Mouse (Mus musculus): ENCODE measurements around the gene Csn1s1. TPM values are rescaled to one million over a fixed set of nuclear protein-coding genes. Genes with fewer than 3 reads are reported as not detected.

Csn1s1 gene
- not detected in 2 replicates for polyA plus RNA-seq (2014; fragmentation: Nextera tagmentation; extraction: Ambion mirVana)

DNA sequence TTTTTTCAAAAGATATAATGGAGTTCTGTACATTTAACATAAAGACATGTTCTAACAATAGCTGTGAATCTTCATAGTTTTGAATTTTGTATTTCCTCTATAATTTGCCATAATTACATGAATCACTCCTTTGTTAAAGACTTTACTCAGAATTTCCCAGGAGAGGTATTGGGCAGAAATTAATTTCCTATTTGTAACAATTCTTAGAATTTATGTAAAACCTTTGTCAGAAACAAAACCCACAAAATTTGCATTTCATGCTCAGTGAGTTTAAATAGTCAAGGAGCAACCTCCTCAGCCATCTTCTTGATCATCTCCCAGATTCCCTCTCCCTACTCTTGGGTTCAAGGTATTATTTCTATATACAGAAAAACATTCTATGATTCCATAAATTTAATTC lies at the start of gene Csn1s1:
TSS of gene Csn1s1 (plus strand) at position 301 of the 400 bp plus-strand sequence.
- Histone ChIP-seq H3K27ac (ENCODE audit: low read depth, low read length) (no peak within 1 kb of the TSS), H3K27me3 (replicated peaks; ENCODE audit: control insufficient read depth, insufficient read depth, low read length) (no peaks in the 10 kb centered on the region), H3K4me2 (ENCODE audit: low read length) (no peak within 1 kb of the TSS), H3K4me1 (ENCODE audit: control insufficient read depth, insufficient read depth, low read length) (no peaks in the 10 kb centered on the region), H3K4me3 (ENCODE audit: low read depth, low read length) (no peak within 1 kb of the TSS), H3K9ac (ENCODE audit: low read length) (no peak within 1 kb of the TSS), H3K9me3 (replicated peaks; ENCODE audit: control insufficient read depth, low read length) (no peaks in the 10 kb centered on the region), H3K36me3 (ENCODE audit: control insufficient read depth, insufficient read depth, low read length) (no peaks in the 10 kb centered on the region)
- no peak for DNase-seq (ENCODE audit: low spot score)
- no peak for ATAC-seq

DNA sequence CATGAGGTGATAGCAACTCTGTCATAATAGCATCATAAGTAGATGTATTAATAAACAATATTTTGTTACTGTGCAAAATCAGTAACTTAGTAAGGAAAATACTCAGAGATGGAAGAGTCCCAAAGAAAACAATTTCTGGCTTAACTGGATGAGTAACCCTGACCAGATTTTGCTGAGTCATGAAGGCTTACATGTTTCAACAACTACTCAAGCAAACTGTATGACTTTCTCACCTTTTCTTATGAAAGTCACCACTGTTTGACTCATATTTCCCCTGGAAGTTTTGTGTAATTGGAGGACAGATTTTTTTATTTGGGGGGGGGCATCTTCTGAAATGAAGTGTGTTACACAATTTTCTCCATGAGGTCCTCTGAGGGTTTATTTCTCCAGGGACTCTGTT lies 43.3 kb upstream of the Csn1s1 start:
- Histone ChIP-seq H3K9ac (ENCODE audit: low read length) (no peak overlapping the region), H3K27ac (ENCODE audit: low read depth, low read length) (no peak overlapping the region), H3K4me1 (ENCODE audit: control insufficient read depth, insufficient read depth, low read length) (no peaks in the 10 kb centered on the region), H3K36me3 (ENCODE audit: control insufficient read depth, insufficient read depth, low read length) (no peaks in the 10 kb centered on the region), H3K9me3 (replicated peaks; ENCODE audit: control insufficient read depth, low read length) (no peaks in the 10 kb centered on the region), H3K4me2 (ENCODE audit: low read length) (no peak overlapping the region), H3K27me3 (replicated peaks; ENCODE audit: control insufficient read depth, insufficient read depth, low read length) (no peaks in the 10 kb centered on the region), H3K4me3 (ENCODE audit: low read depth, low read length) (no peak overlapping the region)
- ATAC-seq: no peak
- no peak for DNase-seq (ENCODE audit: low spot score)

DNA sequence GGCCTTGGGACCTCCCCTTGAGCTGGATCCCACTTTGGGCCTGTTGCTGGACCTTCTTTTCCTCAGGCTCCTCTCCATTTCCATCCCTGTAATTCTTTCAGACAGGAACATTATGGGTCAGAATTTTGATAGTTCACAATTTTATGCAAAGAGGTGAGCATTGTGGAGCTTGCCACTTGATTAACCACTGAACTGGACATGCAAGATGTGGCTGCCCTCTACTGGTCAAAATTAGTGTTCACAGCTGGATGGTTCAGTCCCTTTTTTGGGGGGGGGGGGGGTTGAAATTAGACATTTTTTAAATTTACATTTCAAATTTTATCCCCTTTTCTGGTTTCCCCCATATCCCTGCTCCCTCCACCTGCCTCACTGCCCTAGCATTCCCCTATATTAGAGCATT lies 23.2 kb upstream of the Csn1s1 start:
- no peak overlapping the region for H3K27ac ChIP-seq (ENCODE audit: low read depth, low read length)
- no peak overlapping the region for H3K9ac ChIP-seq (ENCODE audit: low read length)
- ATAC-seq (no peak), DNase-seq (ENCODE audit: low spot score) (peak; percentile 3)
- H3K4me2 ChIP-seq (ENCODE audit: low read length): no peak overlapping the region
- no peaks in the 10 kb centered on the region for H3K27me3 ChIP-seq (replicated peaks; ENCODE audit: control insufficient read depth, insufficient read depth, low read length)
- no peaks in the 10 kb centered on the region for H3K36me3 ChIP-seq (ENCODE audit: control insufficient read depth, insufficient read depth, low read length)
- H3K4me3 ChIP-seq (ENCODE audit: low read depth, low read length): no peak overlapping the region
- H3K9me3 ChIP-seq (replicated peaks; ENCODE audit: control insufficient read depth, low read length): no peaks in the 10 kb centered on the region
- H3K4me1 ChIP-seq (ENCODE audit: control insufficient read depth, insufficient read depth, low read length): no peaks in the 10 kb centered on the region

- no peak within 1 kb of the TSS for H3K4me3 ChIP-seq (ENCODE audit: low read depth, low read length)
- WGBS: 73% methylated on average over 3 of the region's 3 CpGs
- no peak within 1 kb of the TSS for H3K9ac ChIP-seq (ENCODE audit: low read length)
- H3K27ac ChIP-seq (ENCODE audit: low read depth, low read length): no peak within 1 kb of the TSS
- no peak within 1 kb of the TSS for H3K4me2 ChIP-seq (ENCODE audit: low read length)
- DNase-seq (ENCODE audit: low spot score) (no peak), ATAC-seq (no peak)
- no peaks in the 10 kb centered on the region for H3K4me1 ChIP-seq (ENCODE audit: control insufficient read depth, insufficient read depth, low read length)
- H3K36me3 ChIP-seq (ENCODE audit: control insufficient read depth, insufficient read depth, low read length): no peaks in the 10 kb centered on the region
- no peaks in the 10 kb centered on the region for H3K9me3 ChIP-seq (replicated peaks; ENCODE audit: control insufficient read depth, low read length)
- no peaks in the 10 kb centered on the region for H3K27me3 ChIP-seq (replicated peaks; ENCODE audit: control insufficient read depth, insufficient read depth, low read length)
Observed at GRCm38 (mm10) chr5:87699530-87699929, 33.5 kb downstream of the Csn1s1 start, which contains the start of gene Csn2. Gene Csn2 (minus strand): TSS chr5:87699630.

GRCm38 (mm10) chr5:87705891-87706290 lies 39.9 kb downstream of the Csn1s1 start:
- Histone ChIP-seq H3K4me2 (ENCODE audit: low read length) (no peak overlapping the region), H3K9me3 (replicated peaks; ENCODE audit: control insufficient read depth, low read length) (no peaks in the 10 kb centered on the region), H3K9ac (ENCODE audit: low read length) (no peak overlapping the region), H3K4me1 (ENCODE audit: control insufficient read depth, insufficient read depth, low read length) (no peaks in the 10 kb centered on the region), H3K27ac (ENCODE audit: low read depth, low read length) (no peak overlapping the region), H3K27me3 (replicated peaks; ENCODE audit: control insufficient read depth, insufficient read depth, low read length) (no peaks in the 10 kb centered on the region), H3K36me3 (ENCODE audit: control insufficient read depth, insufficient read depth, low read length) (no peaks in the 10 kb centered on the region), H3K4me3 (ENCODE audit: low read depth, low read length) (no peak overlapping the region)
- WGBS: 83% methylated on average over 1 of the region's 1 CpGs
- DNase-seq (ENCODE audit: low spot score): no peak
- ATAC-seq: no peak

Other genes with a start within 250 kb of the Csn1s1 start
- not detected in 2 replicates for gene Ugt2b38, start 242.0 kb upstream of the Csn1s1 start, polyA plus RNA-seq (2014; fragmentation: Nextera tagmentation; extraction: Ambion mirVana)
- not detected in 2 replicates for gene Ugt2a2, start 183.9 kb upstream of the Csn1s1 start, polyA plus RNA-seq (2014; fragmentation: Nextera tagmentation; extraction: Ambion mirVana)
- not detected in 2 replicates for gene Gm43638, start 179.4 kb upstream of the Csn1s1 start, polyA plus RNA-seq (2014; fragmentation: Nextera tagmentation; extraction: Ambion mirVana)
- gene Ugt2a1, start 175.3 kb upstream of the Csn1s1 start, polyA plus RNA-seq (2014; fragmentation: Nextera tagmentation; extraction: Ambion mirVana): not detected in 2 replicates
- not detected in 2 replicates for gene Sult1b1, start 128.0 kb upstream of the Csn1s1 start, polyA plus RNA-seq (2014; fragmentation: Nextera tagmentation; extraction: Ambion mirVana)
- not detected in 2 replicates for gene Sult1d1, start 97.2 kb upstream of the Csn1s1 start, polyA plus RNA-seq (2014; fragmentation: Nextera tagmentation; extraction: Ambion mirVana)
- gene Sult1e1, start 74.6 kb upstream of the Csn1s1 start, polyA plus RNA-seq (2014; fragmentation: Nextera tagmentation; extraction: Ambion mirVana): not detected in 2 replicates
- not detected in 2 replicates for gene Csn2, start 33.4 kb downstream of the Csn1s1 start, polyA plus RNA-seq (2014; fragmentation: Nextera tagmentation; extraction: Ambion mirVana)
- gene Csn1s2a, start 108.4 kb downstream of the Csn1s1 start, polyA plus RNA-seq (2014; fragmentation: Nextera tagmentation; extraction: Ambion mirVana): not detected in 2 replicates
- not detected in 2 replicates for gene Csn1s2b, start 141.9 kb downstream of the Csn1s1 start, polyA plus RNA-seq (2014; fragmentation: Nextera tagmentation; extraction: Ambion mirVana)
- not detected in 2 replicates for gene Prr27, start 159.5 kb downstream of the Csn1s1 start, polyA plus RNA-seq (2014; fragmentation: Nextera tagmentation; extraction: Ambion mirVana)
- gene Odam, start 218.8 kb downstream of the Csn1s1 start, polyA plus RNA-seq (2014; fragmentation: Nextera tagmentation; extraction: Ambion mirVana): not detected in 2 replicates

All from forebrain, embryonic 14.5 days (tissue).